24 mouse cellular contexts compared by ENCODE assay signal in the genomic region with DNA sequence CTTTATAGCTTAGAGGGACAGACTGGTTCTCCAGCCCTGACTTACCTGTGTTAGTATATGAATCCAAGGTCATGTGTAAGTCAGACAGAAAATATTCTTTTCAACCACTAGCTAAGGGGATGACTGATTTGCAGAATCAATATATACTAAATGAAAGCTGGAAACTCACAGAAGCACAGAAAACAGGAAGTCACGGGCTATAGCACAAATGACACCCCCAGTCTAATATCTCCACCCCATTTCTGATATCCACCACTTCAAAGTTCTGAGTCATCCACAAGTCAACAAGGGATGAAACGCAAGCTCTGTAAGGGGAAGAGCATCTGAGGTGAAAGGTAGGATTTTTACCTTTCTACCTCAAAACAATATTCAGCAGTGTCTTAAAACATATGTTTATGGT. TPM values are rescaled to one million over a fixed set of nuclear protein-coding genes. Genes with fewer than 3 reads are reported as not detected.
DNase-seq lines count a peak whose midpoint lies in the region; ATAC-seq and TF ChIP-seq lines count a peak whose summit lies in the region.
"Had no signal": no experiment of that assay in that cellular context is flagged by ENCODE, and none has a peak within 500 bp of the region (broad histone marks: within the 10 kb centered on the region; RNA-seq: fewer than 3 reads in every experiment).

No protein-coding gene starts in this region.

- peaks cover 76% of the 10 kb centered on the region for H3K36me3 ChIP-seq in liver, embryonic 13.5 days
- H3K36me3 ChIP-seq in liver, embryonic 11.5 days (ENCODE audit: control insufficient read depth, insufficient read depth, low read length), result peaks cover 27% of the 10 kb centered on the region
- peaks cover 70% of the 10 kb centered on the region for H3K36me3 ChIP-seq in G1E (replicated peaks)
- peaks cover 4% of the 10 kb centered on the region for H3K36me3 ChIP-seq in heart, embryonic 11.5 days (ENCODE audit: control insufficient read depth, insufficient read depth, low read length)

- intact Hi-C loops in left cerebral cortex, postnatal 4 days (cut with DNase I), result no loop called here

- peak overlapping the region; percentile 15; the same call in 1 of the 2 replicates for H3K27ac ChIP-seq in liver, embryonic 13.5 days
- no peak overlapping the region for H3K27ac ChIP-seq in liver, embryonic 11.5 days (ENCODE audit: low read depth, low read length)
- no peak overlapping the region for H3K27ac ChIP-seq in heart, embryonic 11.5 days (ENCODE audit: low read depth, low read length)
- H3K27ac ChIP-seq: gastrocnemius, adult 2 months; heart, adult 2 months; hindbrain, embryonic 10.5 days; hindbrain, embryonic 15.5 days; kidney, postnatal 0 days; macrophage; neural tube, embryonic 15.5 days had no signal

- WGBS in liver, embryonic 13.5 days (ENCODE audit: insufficient replicate concordance), result 58% methylated on average over 2 of the region's 2 CpGs
- WGBS in liver, embryonic 11.5 days, result 70% methylated on average over 2 of the region's 2 CpGs
- 78% methylated on average over 2 of the region's 2 CpGs for WGBS in heart, embryonic 11.5 days (ENCODE audit: insufficient replicate concordance)

- no peak for ATAC-seq in liver, embryonic 13.5 days (ENCODE audit: low read depth)
- no peak for ATAC-seq in liver, embryonic 11.5 days (replicated peaks; ENCODE audit: low FRiP score)
- peak; percentile 36; the same call in 1 of the 2 replicates for ATAC-seq in G1E (ENCODE audit: extremely low read depth, insufficient number of reproducible peaks, low FRiP score, poor library complexity, severe bottlenecking)
- peak; percentile 80 for ATAC-seq in inflammation-experienced regulatory T-cells, adult 6 months
- no peak for ATAC-seq in heart, embryonic 11.5 days (replicated peaks; ENCODE audit: insufficient number of reproducible peaks, low FRiP score, low TSS enrichment)
- ATAC-seq: forebrain, embryonic 16.5 days had no signal

- no peak for DNase-seq in liver, embryonic 13.5 days
- no peak for DNase-seq in liver, embryonic 11.5 days (ENCODE audit: low spot score)
- DNase-seq in G1E (ENCODE audit: low spot score), result peak; percentile 23
- no peak for DNase-seq in left cerebral cortex, postnatal 4 days
- DNase-seq in spleen, adult 12 weeks (ENCODE audit: low spot score), result no peak
- no peak for DNase-seq in cerebellum, postnatal 36 days
- DNase-seq: adrenal gland, postnatal 10 days; cerebellum, adult 9-11 months; gastrocnemius, adult 2 months; gastrocnemius, postnatal 36 days; heart, adult 2 months; heart, postnatal 14 days; liver; lung, adult 2 months; midbrain, embryonic 14.5 days had no signal

- H3K9me3 ChIP-seq in liver, embryonic 13.5 days (replicated peaks), result no peaks in the 10 kb centered on the region
- no peaks in the 10 kb centered on the region for H3K9me3 ChIP-seq in liver, embryonic 11.5 days (ENCODE audit: control insufficient read depth, low read length)
- no peaks in the 10 kb centered on the region for H3K9me3 ChIP-seq in G1E (replicated peaks)
- H3K9me3 ChIP-seq in heart, embryonic 11.5 days (replicated peaks; ENCODE audit: control insufficient read depth, low read length), result no peaks in the 10 kb centered on the region
- H3K9me3 ChIP-seq: hindbrain, embryonic 10.5 days; hindbrain, embryonic 15.5 days; neural tube, embryonic 15.5 days had no signal

- H3K9ac ChIP-seq in liver, embryonic 13.5 days, result no peak overlapping the region
- no peak overlapping the region for H3K9ac ChIP-seq in liver, embryonic 11.5 days (ENCODE audit: low read depth, low read length)
- H3K9ac ChIP-seq in heart, embryonic 11.5 days (ENCODE audit: low read depth, low read length), result no peak overlapping the region
- H3K9ac ChIP-seq: hindbrain, embryonic 15.5 days; neural tube, embryonic 15.5 days had no signal

- H3K27me3 ChIP-seq in liver, embryonic 13.5 days, result no peaks in the 10 kb centered on the region
- no peaks in the 10 kb centered on the region for H3K27me3 ChIP-seq in liver, embryonic 11.5 days (replicated peaks; ENCODE audit: control insufficient read depth, insufficient read depth, low read length)
- H3K27me3 ChIP-seq in G1E (ENCODE audit: insufficient read depth, low read length), result no peaks in the 10 kb centered on the region
- no peaks in the 10 kb centered on the region for H3K27me3 ChIP-seq in heart, embryonic 11.5 days (ENCODE audit: control insufficient read depth, insufficient read depth, low read length)
- H3K27me3 ChIP-seq: hindbrain, embryonic 15.5 days; neural tube, embryonic 15.5 days had no signal

- H3K4me3 ChIP-seq in liver, embryonic 13.5 days (replicated peaks), result no peak overlapping the region
- H3K4me3 ChIP-seq in liver, embryonic 11.5 days (ENCODE audit: low read depth, low read length), result no peak overlapping the region
- no peak overlapping the region for H3K4me3 ChIP-seq in G1E (ENCODE audit: low read depth, low read length)
- H3K4me3 ChIP-seq in heart, embryonic 11.5 days (ENCODE audit: low read depth, low read length), result no peak overlapping the region
- H3K4me3 ChIP-seq: erythroblast, embryonic 14.5 days; gastrocnemius, adult 2 months; heart, adult 2 months; hindbrain, embryonic 10.5 days; hindbrain, embryonic 15.5 days; neural tube, embryonic 15.5 days had no signal

- no peak for TF ChIP-seq CTCF in G1E (IDR thresholded peaks at IDR 0.05; ENCODE audit: low read depth, low read length)

- peaks cover 41% of the 10 kb centered on the region for H3K4me1 ChIP-seq in liver, embryonic 13.5 days (replicated peaks)
- H3K4me1 ChIP-seq in liver, embryonic 11.5 days (replicated peaks; ENCODE audit: control insufficient read depth, insufficient read depth, low read length), result peaks cover 19% of the 10 kb centered on the region
- H3K4me1 ChIP-seq in G1E (ENCODE audit: insufficient read depth, low read depth, low read length), result peaks cover 38% of the 10 kb centered on the region
- H3K4me1 ChIP-seq in heart, embryonic 11.5 days (ENCODE audit: control insufficient read depth, insufficient read depth, low read length), result no peaks in the 10 kb centered on the region
- H3K4me1 ChIP-seq: hindbrain, embryonic 10.5 days; hindbrain, embryonic 15.5 days; neural tube, embryonic 15.5 days had no signal

- no peak overlapping the region for H3K4me2 ChIP-seq in liver, embryonic 13.5 days
- H3K4me2 ChIP-seq in liver, embryonic 11.5 days, result no peak overlapping the region
- no peak overlapping the region for H3K4me2 ChIP-seq in heart, embryonic 11.5 days
- H3K4me2 ChIP-seq: hindbrain, embryonic 15.5 days; neural tube, embryonic 15.5 days had no signal

RNA-seq across cellular contexts. Expression of gene Ezh2, which starts 34.3 kb away (rescaled TPM):
- polyA plus RNA-seq in liver, embryonic 13.5 days (2015; fragmentation: Nextera tagmentation; extraction: Ambion mirVana), result 66.7 and 76.5 TPM in 2 replicates
- 81.6 and 82.3 TPM in 2 replicates for polyA plus RNA-seq in liver, embryonic 11.5 days (2014; fragmentation: Nextera tagmentation; extraction: Ambion mirVana)
- total RNA-seq in G1E (2014; fragmentation: Nextera tagmentation) (268 and 285 TPM in 2 replicates), G1E (2017) (81.1 and 97.6 TPM in 2 replicates)
- polyA plus RNA-seq in G1E (2012), result 47.1 and 56.7 TPM in 2 replicates
- polyA plus RNA-seq in inflammation-experienced regulatory T-cells, adult 6 months (2017; shearing (Covaris generic)), result 10 to 100 TPM; 41.2 to 67.6 (median 43.2) TPM
- 10 to 100 TPM; 65.4 to 69.6 TPM for total RNA-seq in left cerebral cortex, postnatal 4 days (2021)
- polyA plus RNA-seq in heart, embryonic 11.5 days (2014; fragmentation: Nextera tagmentation; extraction: Ambion mirVana), result 60.2 and 66.7 TPM in 2 replicates

Comparison
In these comparisons a context has a peak if more than half of its experiments do, and no peak if none do; other contexts are left out.
1. ATAC-seq: peak in G1E (single experiment) and inflammation-experienced regulatory T-cells, adult 6 months (single experiment); none in liver, embryonic 13.5 days (single experiment), liver, embryonic 11.5 days (single experiment) and heart, embryonic 11.5 days (single experiment).